In genomic region chr1:171250680-171251593, GRCm38 (mm10) we compare ENCODE assay signal across 8 mouse cellular contexts. TPM values are rescaled to one million over a fixed set of nuclear protein-coding genes. Genes with fewer than 3 reads are reported as not detected.
A peak's percentile ranks its signal among the peaks of the same experiment; 100 is the strongest.
DNase-seq lines count a peak whose midpoint lies in the region; ATAC-seq and TF ChIP-seq lines count a peak whose summit lies in the region.

Gene Ndufs2 (minus strand): TSS chr1:171251388.

- WGBS in forebrain, embryonic 16.5 days: 15% methylated on average over 26 of the region's 26 CpGs
- 10% methylated on average over 25 of the region's 26 CpGs for WGBS in hindbrain, embryonic 11.5 days
- WGBS in liver, embryonic 12.5 days (ENCODE audit: insufficient replicate concordance): 31% methylated on average over 26 of the region's 26 CpGs
- 23% methylated on average over 26 of the region's 26 CpGs for WGBS in olfactory bulb, adult 2 months

- DNase-seq in layer of hippocampus, adult 18-20 months (ENCODE audit: low spot score in 2 of 2): peak in 1 of 2 experiments; percentile 50
- DNase-seq in layer of hippocampus, adult 9-11 months: no peak
- DNase-seq in adrenal gland, postnatal 10 days: no peak
- DNase-seq in hindbrain, embryonic 11.5 days (ENCODE audit: low spot score): peak; percentile 48
- no peak for DNase-seq in thymus, postnatal 10 days (ENCODE audit: low spot score in 2 of 2)

- peak within 1 kb of the TSS; percentile 57 for H3K9ac ChIP-seq in forebrain, embryonic 16.5 days (replicated peaks; ENCODE audit: low read depth, low read length)
- H3K9ac ChIP-seq in hindbrain, embryonic 11.5 days (ENCODE audit: low read depth, low read length): peak within 1 kb of the TSS; percentile 33; the same call in 1 of the 2 replicates
- H3K9ac ChIP-seq in liver, embryonic 12.5 days: no peak within 1 kb of the TSS; the same call in 1 of the 2 replicates

- H3K4me2 ChIP-seq in forebrain, embryonic 16.5 days (ENCODE audit: low read length): peak within 1 kb of the TSS; percentile 60
- H3K4me2 ChIP-seq in hindbrain, embryonic 11.5 days (replicated peaks; ENCODE audit: low read depth, low read length): peak within 1 kb of the TSS; percentile 45
- H3K4me2 ChIP-seq in liver, embryonic 12.5 days: peak within 1 kb of the TSS; percentile 37

- no peaks in the 10 kb centered on the region for H3K9me3 ChIP-seq in forebrain, embryonic 16.5 days (ENCODE audit: control insufficient read depth, low read length)
- H3K9me3 ChIP-seq in hindbrain, embryonic 11.5 days (ENCODE audit: control insufficient read depth, low read length): no peaks in the 10 kb centered on the region
- H3K9me3 ChIP-seq in liver, embryonic 12.5 days (replicated peaks): no peaks in the 10 kb centered on the region

- H3K4me1 ChIP-seq in forebrain, embryonic 16.5 days (replicated peaks; ENCODE audit: control insufficient read depth, insufficient read depth, low read length): peaks cover 47% of the 10 kb centered on the region
- peaks cover 14% of the 10 kb centered on the region for H3K4me1 ChIP-seq in hindbrain, embryonic 11.5 days (replicated peaks; ENCODE audit: control insufficient read depth, insufficient read depth, low read length)
- H3K4me1 ChIP-seq in liver, embryonic 12.5 days: peaks cover 44% of the 10 kb centered on the region
- peaks cover 39% of the 10 kb centered on the region for H3K4me1 ChIP-seq in olfactory bulb, adult 2 months (ENCODE audit: control insufficient read depth, insufficient read depth, low read length)

- peak; percentile 36 for ATAC-seq in forebrain, embryonic 16.5 days
- 0 out of 2 replicates have a peak, but pooled peaks have one; percentile 15 for ATAC-seq in hindbrain, embryonic 11.5 days (ENCODE audit: low FRiP score)
- ATAC-seq in liver, embryonic 12.5 days: no peak

- peak within 1 kb of the TSS; percentile 74 for H3K27ac ChIP-seq in forebrain, embryonic 16.5 days (ENCODE audit: low read length)
- H3K27ac ChIP-seq in hindbrain, embryonic 11.5 days (ENCODE audit: low read depth, low read length): peak within 1 kb of the TSS; percentile 67
- H3K27ac ChIP-seq in liver, embryonic 12.5 days: no peak within 1 kb of the TSS
- H3K27ac ChIP-seq in olfactory bulb, adult 2 months (ENCODE audit: insufficient read depth, low read depth, low read length): peak within 1 kb of the TSS; percentile 48; the same call in 1 of the 2 replicates

- H3K36me3 ChIP-seq in forebrain, embryonic 16.5 days (ENCODE audit: control insufficient read depth, insufficient read depth): no peaks in the 10 kb centered on the region
- H3K36me3 ChIP-seq in hindbrain, embryonic 11.5 days (ENCODE audit: control insufficient read depth, insufficient read depth, low read length): no peaks in the 10 kb centered on the region
- peaks cover under 1% of the 10 kb centered on the region; the same call in 1 of the 2 replicates for H3K36me3 ChIP-seq in liver, embryonic 12.5 days

- H3K27me3 ChIP-seq in forebrain, embryonic 16.5 days (replicated peaks; ENCODE audit: control insufficient read depth, insufficient read depth, low read length): no peaks in the 10 kb centered on the region
- H3K27me3 ChIP-seq in hindbrain, embryonic 11.5 days (ENCODE audit: control insufficient read depth, insufficient read depth, low read length): no peaks in the 10 kb centered on the region
- H3K27me3 ChIP-seq in liver, embryonic 12.5 days (replicated peaks): peaks cover 54% of the 10 kb centered on the region

- no peak for TF ChIP-seq CTCF in olfactory bulb, adult 2 months (IDR thresholded peaks at IDR 0.05; ENCODE audit: insufficient read depth, low read depth, low read length)

- H3K4me3 ChIP-seq in forebrain, embryonic 16.5 days (replicated peaks; ENCODE audit: low read length): peak within 1 kb of the TSS; percentile 35
- H3K4me3 ChIP-seq in hindbrain, embryonic 11.5 days (ENCODE audit: low read depth, low read length): peak within 1 kb of the TSS; percentile 23
- peak within 1 kb of the TSS; percentile 10; the same call in 1 of the 2 replicates for H3K4me3 ChIP-seq in liver, embryonic 12.5 days
- H3K4me3 ChIP-seq in olfactory bulb, adult 2 months (ENCODE audit: insufficient read depth, low read depth, low read length): peak within 1 kb of the TSS; percentile 3

- no peak for TF ChIP-seq POLR2A in olfactory bulb, adult 2 months (IDR thresholded peaks at IDR 0.05; ENCODE audit: insufficient read depth, low read depth, low read length)

RNA-seq across cellular contexts. Expression of gene Ndufs2, which starts in this region (rescaled TPM):
- total RNA-seq in layer of hippocampus, adult 18-20 months (2021): 100 to 1,000 TPM; 270 to 277 TPM
- total RNA-seq in adrenal gland, postnatal 10 days (2021): 1,000 to 10,000 TPM in 1 of 2 experiments, 100 to 1,000 TPM in 1; 996 to 1,019 TPM
- polyA plus RNA-seq in forebrain, embryonic 16.5 days (2015; fragmentation: Nextera tagmentation; extraction: Ambion mirVana): 212 and 232 TPM in 2 replicates
- polyA plus RNA-seq in hindbrain, embryonic 11.5 days (2014; fragmentation: Nextera tagmentation; extraction: Ambion mirVana): 259 and 263 TPM in 2 replicates
- polyA plus RNA-seq in liver, embryonic 12.5 days (2016; fragmentation: Nextera tagmentation; extraction: Ambion mirVana): 160 and 167 TPM in 2 replicates
- 704 TPM in 1 of 2 replicates, not detected in the other for polyA plus RNA-seq in olfactory bulb, adult 2 months (2012; ENCODE audit: insufficient read depth, insufficient read length, low replicate concordance, missing spikeins)
